Mouse (Mus musculus) limb, embryonic 15.5 days (tissue): ENCODE measurements around the gene Cnp. TPM values are rescaled to one million over a fixed set of nuclear protein-coding genes. Genes with fewer than 3 reads are reported as not detected.
"Not testable (repeated sequence)": the region's sequence is repeated elsewhere in the genome, so short reads cannot be mapped to it uniquely, and the experiment has no call there.

Experiments
- ATAC-seq: fragments of 200-750 bp; cut with Nextera tagmentation; 2 replicates; pipeline ENCODE4 v1.8.0; 2017; ENCODE audit warnings: low read depth, moderate TSS enrichment; ENCODE audit not compliant: insufficient number of reproducible peaks, low FRiP score, low TSS enrichment
- H3K27ac ChIP-seq: fragments of 300-500 bp; sonication (generic); 2 replicates; pipeline ENCODE4 v1.5.1; 2015; ENCODE audit warnings: moderate library complexity, mild to moderate bottlenecking, inconsistent platforms
- H3K27me3 ChIP-seq: fragments of 300-500 bp; sonication (generic); 2 replicates; pipeline ENCODE4 v1.6.1; 2015; ENCODE audit warnings: inconsistent platforms
- H3K36me3 ChIP-seq: fragments of 300-500 bp; sonication (generic); 2 replicates; pipeline ENCODE4 v1.6.1; 2015; ENCODE audit warnings: inconsistent platforms
- H3K4me1 ChIP-seq: fragments of 300-500 bp; sonication (generic); 2 replicates; pipeline ENCODE4 v1.6.1; 2015; ENCODE audit warnings: inconsistent platforms
- H3K4me2 ChIP-seq: fragments of 300-500 bp; sonication (generic); 2 replicates; pipeline ENCODE4 v1.6.1; 2015; ENCODE audit warnings: mild to moderate bottlenecking, inconsistent platforms
- H3K4me3 ChIP-seq: fragments of 300-500 bp; sonication (generic); 2 replicates; pipeline ENCODE4 v1.5.1; 2015; ENCODE audit warnings: mild to moderate bottlenecking, inconsistent platforms
- H3K9ac ChIP-seq: fragments of 300-500 bp; sonication (generic); 2 replicates; pipeline ENCODE4 v1.6.1; 2015; ENCODE audit warnings: inconsistent platforms
- H3K9me3 ChIP-seq: fragments of 300-500 bp; sonication (generic); 2 replicates; pipeline ENCODE4 v1.6.1; 2016; ENCODE audit warnings: inconsistent platforms
- WGBS: fragments of 180-500 bp; shearing (Covaris S2); methylation state at CpG from one replicate; pipeline ENCODE4 v1.1.7; 2015; 5-methylcytosine and 5-hydroxymethylcytosine counted together
- polyA plus RNA-seq: library from polyadenylated mRNA; unstranded; fragments of >200 nt; fragmentation: Nextera tagmentation; extraction: Ambion mirVana; gene quantifications from 2 replicates; pipeline ENCODE4 v1.2.1, GENCODE M21; 2015

Cnp gene
- polyA plus RNA-seq, 1 experiment from 2014 or later = 25.1 TPM

GRCm38 (mm10) chr11:100576256-100576655, 1.6 kb downstream of the Cnp start:
- no peak for ATAC-seq
- Histone ChIP-seq H3K9me3 (no peaks in the 10 kb centered on the region), H3K4me2 (no peak overlapping the region), H3K4me1 (peaks cover 24% of the 10 kb centered on the region), H3K36me3 (peaks cover 34% of the 10 kb centered on the region), H3K4me3 (peak overlapping the region; percentile 0; the same call in 1 of the 2 replicates), H3K27me3 (peaks cover under 1% of the 10 kb centered on the region), H3K9ac (no peak overlapping the region), H3K27ac (0 out of 2 replicates have a peak overlapping the region, but pooled peaks have one; percentile 1)
- WGBS = 69% methylated on average over 21 of the region's 21 CpGs

GRCm38 (mm10) chr11:100577852-100578599, 3.3 kb downstream of the Cnp start:
- no peak for ATAC-seq
- Histone ChIP-seq H3K36me3 (peaks cover 52% of the 10 kb centered on the region), H3K4me1 (peaks cover 19% of the 10 kb centered on the region), H3K9ac (no peak overlapping the region), H3K9me3 (no peaks in the 10 kb centered on the region), H3K4me3 (no peak overlapping the region), H3K27ac (no peak overlapping the region), H3K27me3 (no peaks in the 10 kb centered on the region), H3K4me2 (no peak overlapping the region)
- WGBS = 75% methylated on average over 8 of the region's 8 CpGs

GRCm38 (mm10) chr11:100579116-100579799, 4.6 kb downstream of the Cnp start:
- Histone ChIP-seq H3K9ac (no peak overlapping the region), H3K27me3 (no peaks in the 10 kb centered on the region), H3K4me2 (no peak overlapping the region), H3K36me3 (peaks cover 64% of the 10 kb centered on the region), H3K27ac (peak overlapping the region; percentile 50), H3K4me3 (no peak overlapping the region), H3K4me1 (peaks cover 19% of the 10 kb centered on the region), H3K9me3 (no peaks in the 10 kb centered on the region)
- 92% methylated on average over 9 of the region's 9 CpGs for WGBS
- ATAC-seq = no peak

GRCm38 (mm10) chr11:100580275-100580674, 5.6 kb downstream of the Cnp start:
- H3K27ac ChIP-seq = no peak overlapping the region
- no peaks in the 10 kb centered on the region for H3K27me3 ChIP-seq
- peaks cover 74% of the 10 kb centered on the region for H3K36me3 ChIP-seq
- no peak overlapping the region for H3K4me3 ChIP-seq
- H3K9ac ChIP-seq = no peak overlapping the region
- WGBS = 86% methylated on average over 13 of the region's 13 CpGs
- no peak overlapping the region for H3K4me2 ChIP-seq
- no peaks in the 10 kb centered on the region for H3K9me3 ChIP-seq
- H3K4me1 ChIP-seq = peaks cover 10% of the 10 kb centered on the region
- ATAC-seq = no peak

DNA sequence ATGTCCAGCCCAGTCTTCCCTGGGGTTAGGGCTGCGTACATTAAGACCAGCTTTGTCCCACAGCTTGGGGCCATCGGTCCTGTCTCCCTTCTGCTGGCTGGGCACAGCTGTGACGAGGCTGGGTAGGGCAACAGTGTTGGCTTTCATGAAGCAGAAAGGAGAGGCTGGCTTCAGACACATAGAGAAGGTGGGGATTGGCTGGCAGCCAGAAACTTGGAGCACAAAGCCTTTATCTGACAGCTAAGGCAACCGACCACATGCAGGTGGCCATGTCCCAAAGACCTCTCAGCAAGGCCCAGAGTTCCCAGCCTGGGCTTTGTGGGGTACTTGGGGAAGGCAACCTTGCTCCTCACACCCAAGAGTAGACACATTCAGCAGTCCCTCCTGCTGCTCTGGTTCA, 7.1 kb downstream of the Cnp start:
- WGBS = 70% methylated on average over 4 of the region's 4 CpGs
- H3K4me1 ChIP-seq = no peaks in the 10 kb centered on the region
- no peaks in the 10 kb centered on the region for H3K9me3 ChIP-seq
- no peak overlapping the region for H3K4me2 ChIP-seq
- H3K27ac ChIP-seq = peak overlapping the region; percentile 43; the same call in 1 of the 2 replicates
- H3K9ac ChIP-seq = no peak overlapping the region
- peaks cover 89% of the 10 kb centered on the region for H3K36me3 ChIP-seq
- no peak for ATAC-seq
- H3K27me3 ChIP-seq = no peaks in the 10 kb centered on the region
- no peak overlapping the region for H3K4me3 ChIP-seq

DNA sequence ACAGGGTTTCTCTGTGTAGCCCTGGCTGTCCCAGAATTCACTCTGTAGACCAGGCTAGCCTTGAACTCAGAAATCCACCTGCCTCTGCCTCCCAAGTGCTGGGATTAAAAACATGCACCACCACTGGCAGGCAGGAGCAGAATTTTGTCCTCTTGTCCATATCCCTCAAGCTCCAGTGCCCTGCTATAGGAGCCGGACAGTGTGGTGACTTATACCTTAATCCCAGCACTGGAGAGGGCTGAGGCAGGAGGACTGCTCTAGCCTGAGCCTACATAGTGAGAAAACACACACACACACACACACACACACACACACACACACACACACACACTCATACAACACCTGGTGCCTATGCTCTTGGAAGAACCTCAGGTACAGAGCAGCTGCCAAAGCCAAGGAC, 7.7 kb downstream of the Cnp start:
- peaks cover 95% of the 10 kb centered on the region for H3K36me3 ChIP-seq
- not testable (repeated sequence) for ATAC-seq, H3K9ac ChIP-seq, H3K9me3 ChIP-seq, H3K27ac ChIP-seq, H3K4me2 ChIP-seq, H3K4me1 ChIP-seq, H3K27me3 ChIP-seq, H3K4me3 ChIP-seq
- 91% methylated on average over 1 of the region's 1 CpGs for WGBS

- H3K4me2 ChIP-seq = no peak overlapping the region
- no peak overlapping the region for H3K4me3 ChIP-seq
- H3K9me3 ChIP-seq = no peaks in the 10 kb centered on the region
- no peak overlapping the region for H3K9ac ChIP-seq
- WGBS = 85% methylated on average over 2 of the region's 2 CpGs
- H3K27ac ChIP-seq = no peak overlapping the region
- peaks cover 98% of the 10 kb centered on the region for H3K36me3 ChIP-seq
- no peak for ATAC-seq
- no peaks in the 10 kb centered on the region for H3K4me1 ChIP-seq
- no peaks in the 10 kb centered on the region for H3K27me3 ChIP-seq
Measured at GRCm38 (mm10) chr11:100582836-100583235, 8.1 kb downstream of the Cnp start.

- Histone ChIP-seq H3K9ac (no peak overlapping the region), H3K4me1 (no peaks in the 10 kb centered on the region), H3K36me3 (peaks cover 99% of the 10 kb centered on the region), H3K4me2 (no peak overlapping the region), H3K27ac (no peak overlapping the region), H3K27me3 (no peaks in the 10 kb centered on the region), H3K4me3 (no peak overlapping the region), H3K9me3 (no peaks in the 10 kb centered on the region)
- 92% methylated on average over 7 of the region's 7 CpGs for WGBS
- no peak for ATAC-seq
Measured at GRCm38 (mm10) chr11:100584561-100584961, 9.9 kb downstream of the Cnp start.

- Histone ChIP-seq H3K9me3 (no peaks in the 10 kb centered on the region), H3K4me1 (no peaks in the 10 kb centered on the region), H3K9ac (no peak overlapping the region), H3K4me3 (no peak overlapping the region), H3K27me3 (no peaks in the 10 kb centered on the region), H3K27ac (no peak overlapping the region), H3K36me3 (peaks cover 100% of the 10 kb centered on the region), H3K4me2 (no peak overlapping the region)
- 94% methylated on average over 3 of the region's 3 CpGs for WGBS
- no peak for ATAC-seq
Measured at GRCm38 (mm10) chr11:100585148-100585547, 10.4 kb downstream of the Cnp start.

DNA sequence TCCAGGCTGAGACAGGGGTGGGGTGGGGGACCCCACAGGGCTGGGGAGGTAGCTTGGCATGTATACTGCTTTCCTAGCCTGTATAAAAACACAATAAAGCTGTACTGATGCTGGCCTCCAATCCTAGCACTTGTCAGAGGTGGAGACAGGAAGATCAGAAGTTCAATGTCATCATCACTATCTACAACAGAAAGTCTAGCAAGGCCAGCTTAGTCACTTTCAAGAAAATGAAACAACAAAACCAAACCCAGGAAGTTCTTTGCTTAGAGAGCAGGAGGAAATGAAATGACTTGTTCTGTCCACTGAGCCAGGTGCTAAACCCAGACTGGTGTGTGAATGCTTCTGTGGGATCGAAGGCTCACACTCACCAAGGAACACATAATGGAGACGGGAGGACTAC, 13.8 kb downstream of the Cnp start:
- H3K36me3 ChIP-seq = peaks cover 98% of the 10 kb centered on the region
- no peak overlapping the region for H3K9ac ChIP-seq
- no peaks in the 10 kb centered on the region for H3K27me3 ChIP-seq
- H3K4me3 ChIP-seq = no peak overlapping the region
- no peak for ATAC-seq
- no peak overlapping the region for H3K4me2 ChIP-seq
- no peaks in the 10 kb centered on the region for H3K4me1 ChIP-seq
- 92% methylated on average over 2 of the region's 2 CpGs for WGBS
- no peak overlapping the region for H3K27ac ChIP-seq
- no peaks in the 10 kb centered on the region for H3K9me3 ChIP-seq

GRCm38 (mm10) chr11:100592346-100593046, 17.8 kb downstream of the Cnp start:
- no peak overlapping the region for H3K4me2 ChIP-seq
- WGBS = 89% methylated on average over 11 of the region's 11 CpGs
- H3K36me3 ChIP-seq = peaks cover 94% of the 10 kb centered on the region
- H3K27ac ChIP-seq = no peak overlapping the region
- H3K4me1 ChIP-seq = no peaks in the 10 kb centered on the region
- ATAC-seq = no peak
- no peaks in the 10 kb centered on the region for H3K9me3 ChIP-seq
- H3K27me3 ChIP-seq = no peaks in the 10 kb centered on the region
- no peak overlapping the region for H3K9ac ChIP-seq
- H3K4me3 ChIP-seq = no peak overlapping the region

- Histone ChIP-seq H3K9ac (no peak overlapping the region), H3K4me2 (no peak overlapping the region), H3K4me1 (no peaks in the 10 kb centered on the region), H3K4me3 (no peak overlapping the region), H3K36me3 (peaks cover 94% of the 10 kb centered on the region), H3K27me3 (no peaks in the 10 kb centered on the region), H3K27ac (no peak overlapping the region; the same call in 1 of the 2 replicates), H3K9me3 (no peaks in the 10 kb centered on the region)
- WGBS = 79% methylated on average over 7 of the region's 7 CpGs
- no peak for ATAC-seq
Measured at GRCm38 (mm10) chr11:100594608-100595007, 19.9 kb downstream of the Cnp start.
